Mouse (Mus musculus): ENCODE results near the gene Gm17482.
"Not testable (repeated sequence)": the region's sequence is repeated elsewhere in the genome, so short reads cannot be mapped to it uniquely, and the experiment has no call there.

The Gm17482 gene

DNA sequence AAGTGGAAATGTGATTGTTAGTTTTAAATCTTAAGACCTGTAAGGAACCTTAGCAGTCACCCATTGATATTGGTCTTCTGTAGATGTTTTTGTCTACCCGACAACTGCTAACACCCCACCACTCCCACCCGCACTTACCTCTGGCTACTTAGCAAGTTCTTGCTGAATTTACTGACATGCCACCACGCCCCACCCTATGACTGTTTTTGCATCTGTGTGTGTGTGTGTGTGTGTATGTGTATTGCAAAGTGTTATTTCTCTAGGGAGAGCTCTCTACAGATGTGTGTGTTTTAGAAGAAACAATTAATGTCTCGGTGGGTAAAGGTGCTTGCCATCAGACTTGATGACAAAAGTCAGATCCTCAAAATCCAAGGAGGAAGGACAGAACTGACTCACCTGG lies at the start of gene Gm17482:
Gene Gm17482 (plus strand): TSS at position 301 of the 400 bp plus-strand sequence.
- DNase-seq = no peak

DNA sequence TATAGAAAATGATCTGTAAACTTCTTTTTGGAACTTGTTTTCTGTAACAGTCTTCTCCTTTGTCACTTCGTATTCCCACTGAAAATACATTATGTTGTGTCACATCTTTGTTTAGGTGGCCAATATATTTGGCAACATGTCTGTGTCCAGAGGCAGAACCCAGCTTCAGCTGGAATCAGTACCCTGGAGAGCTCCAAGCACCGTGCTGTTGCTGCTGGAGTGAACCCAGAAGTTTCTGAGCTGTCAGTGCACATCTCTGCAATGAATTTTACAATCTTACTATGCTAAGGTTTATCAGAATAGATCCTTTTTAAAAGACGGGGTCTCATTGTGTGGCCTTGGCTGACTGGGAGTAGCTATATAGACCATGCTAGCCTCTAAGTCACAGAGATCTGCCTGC lies 48.3 kb upstream of the Gm17482 start:
- peak in 1 of 2 experiments; percentile 2 for DNase-seq

DNA sequence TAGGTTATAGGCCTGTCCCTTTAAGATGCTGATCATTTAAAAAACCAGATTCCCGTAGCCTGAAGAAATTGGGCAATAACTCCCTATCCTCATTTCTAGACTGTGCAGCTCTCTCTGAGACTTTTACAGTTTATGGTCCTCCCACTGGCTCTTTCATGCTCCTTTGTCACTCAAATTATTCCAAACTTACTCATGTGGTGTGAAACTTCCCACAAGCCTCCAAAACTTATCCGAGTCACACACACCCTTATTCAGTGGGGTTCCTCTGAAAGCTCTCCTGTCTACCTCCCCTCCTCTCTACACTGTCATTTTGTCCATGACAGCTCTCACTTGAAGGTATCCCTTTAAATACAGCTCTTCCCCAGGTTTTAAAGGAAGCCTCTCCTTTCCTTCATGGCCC lies 46.0 kb upstream of the Gm17482 start:
- no peak for DNase-seq

DNA sequence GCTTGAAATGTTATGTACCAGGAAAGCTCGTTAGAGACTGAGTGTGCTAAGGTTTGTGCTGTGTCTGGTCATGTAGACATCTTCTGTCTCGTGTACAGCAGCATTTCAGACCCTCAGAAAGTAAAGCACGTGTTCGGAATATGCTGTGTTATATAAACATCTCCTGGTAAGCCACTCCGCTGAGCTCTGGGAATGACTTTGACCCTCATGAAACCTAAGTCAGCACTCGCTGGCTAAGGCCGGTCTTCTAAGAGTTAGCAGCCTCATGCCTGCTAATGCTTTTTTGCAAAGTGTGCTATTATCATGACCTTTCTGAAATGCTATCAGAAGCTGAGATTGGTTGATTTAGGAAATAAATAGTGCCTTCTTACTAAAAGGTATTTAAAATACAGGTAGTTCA lies 36.0 kb upstream of the Gm17482 start:
- DNase-seq = no peak

DNA sequence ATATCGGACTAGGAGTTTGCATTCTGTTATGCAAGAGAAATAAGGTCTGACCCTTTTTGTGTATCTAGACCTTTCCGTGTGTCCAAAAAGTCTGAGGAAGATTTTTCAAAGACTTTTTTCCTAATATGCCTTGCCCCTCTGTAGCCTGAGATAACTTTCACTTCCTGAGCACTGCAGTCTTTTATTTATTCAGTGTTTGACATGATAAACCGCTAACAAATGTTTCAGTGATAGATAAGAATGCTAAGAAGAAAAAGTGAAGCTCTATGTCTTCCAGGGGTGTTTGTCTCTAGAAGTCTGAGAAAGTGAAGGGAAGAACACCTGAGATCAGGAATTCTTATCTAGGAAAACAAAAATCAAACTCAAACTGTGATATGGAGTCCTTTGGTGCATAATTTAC lies 26.4 kb upstream of the Gm17482 start:
- DNase-seq = no peak

DNA sequence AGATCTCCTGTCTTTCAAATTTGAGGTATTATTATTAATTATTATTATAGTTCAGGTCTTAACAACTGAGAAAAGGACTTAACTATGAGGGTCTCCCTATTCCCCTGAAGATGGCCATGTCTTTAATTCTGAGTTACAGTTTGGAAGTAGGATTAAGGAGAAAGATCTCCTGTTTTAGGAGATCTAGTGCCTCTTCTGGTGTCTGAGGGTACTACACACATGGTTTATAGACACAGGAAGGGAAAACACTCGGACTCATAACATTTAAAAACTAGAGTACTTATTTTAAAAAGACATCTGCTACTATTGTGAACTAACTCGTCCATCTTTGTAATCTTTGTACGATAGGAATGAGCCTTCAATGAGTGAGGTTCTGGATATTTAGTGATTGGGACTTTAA lies 24.1 kb upstream of the Gm17482 start:
- no peak for DNase-seq

DNA sequence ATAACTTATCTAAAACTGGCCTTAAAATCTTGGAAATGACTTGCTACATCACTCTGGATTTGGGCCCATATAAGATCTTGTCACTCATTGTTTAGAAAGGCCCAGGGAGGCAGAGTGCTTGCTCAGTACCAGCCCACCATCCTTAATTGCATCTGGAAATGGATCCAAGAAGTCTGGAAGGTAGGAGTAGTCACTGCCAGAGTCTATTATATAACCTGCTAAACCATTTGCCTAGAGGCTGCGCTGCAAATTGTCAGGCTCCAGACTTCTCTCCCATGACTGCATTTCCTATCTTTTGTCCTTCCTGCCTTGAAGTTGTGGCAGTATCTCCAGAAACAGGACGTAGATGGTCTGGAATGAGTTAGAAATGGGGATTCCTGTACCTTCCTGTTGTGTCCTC lies 17.0 kb upstream of the Gm17482 start:
- no peak for DNase-seq

DNA sequence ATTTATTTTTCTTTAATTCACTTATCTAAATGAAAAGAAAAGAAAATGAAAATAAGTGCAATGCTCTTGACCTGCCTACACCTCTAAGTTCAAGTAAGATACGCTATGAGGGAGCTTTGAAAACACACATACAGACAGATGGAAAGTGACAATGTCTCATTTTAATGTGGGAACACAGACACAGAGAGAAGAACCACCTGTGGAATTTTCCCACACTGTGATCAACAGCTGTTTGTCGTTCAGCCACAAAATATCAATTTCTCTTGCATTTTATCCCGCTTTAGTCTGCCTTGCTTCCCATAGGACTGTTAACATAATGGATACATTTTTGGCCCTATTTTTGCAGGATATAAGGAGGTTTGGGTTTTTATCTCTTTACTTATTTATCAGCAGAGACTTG lies 16.3 kb upstream of the Gm17482 start:
- no peak for DNase-seq

DNA sequence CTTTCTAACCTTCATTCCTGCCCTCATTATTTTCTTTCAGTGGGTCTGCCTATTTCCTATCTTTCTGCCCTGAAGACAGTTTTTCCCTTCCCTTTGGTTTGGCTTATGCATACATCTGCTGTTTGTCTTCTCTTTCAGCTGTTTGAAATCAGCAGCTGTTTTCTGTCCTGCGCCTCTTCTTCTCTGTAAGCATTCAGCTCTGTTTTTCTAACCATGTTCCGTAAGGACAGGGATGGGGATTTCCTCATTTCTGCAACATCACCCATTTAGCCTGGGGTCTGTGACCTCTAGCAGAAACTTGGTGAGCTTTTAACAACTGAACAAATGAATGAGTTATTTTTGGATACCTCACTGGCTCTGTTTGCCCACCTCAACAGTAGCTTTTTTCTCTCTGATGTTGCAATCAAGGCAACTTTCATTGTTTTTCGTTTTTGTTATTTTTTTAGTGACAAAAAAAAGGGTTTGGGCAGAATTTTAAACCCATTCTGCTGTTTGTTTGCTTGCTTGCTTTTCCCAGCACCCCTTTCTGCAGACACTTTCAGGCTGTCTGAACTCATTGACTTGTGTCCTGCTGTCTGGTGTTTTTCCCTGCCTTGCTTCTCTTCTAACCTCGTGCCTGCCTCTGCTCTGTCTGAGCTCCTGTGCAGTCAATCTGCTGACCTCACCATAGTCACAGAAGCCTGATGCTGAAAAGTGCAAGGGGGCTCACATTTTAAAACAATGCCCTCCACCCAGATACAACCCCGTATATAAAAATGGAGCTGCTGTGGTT lies 14.8 kb upstream of the Gm17482 start:
- no peak for DNase-seq

DNA sequence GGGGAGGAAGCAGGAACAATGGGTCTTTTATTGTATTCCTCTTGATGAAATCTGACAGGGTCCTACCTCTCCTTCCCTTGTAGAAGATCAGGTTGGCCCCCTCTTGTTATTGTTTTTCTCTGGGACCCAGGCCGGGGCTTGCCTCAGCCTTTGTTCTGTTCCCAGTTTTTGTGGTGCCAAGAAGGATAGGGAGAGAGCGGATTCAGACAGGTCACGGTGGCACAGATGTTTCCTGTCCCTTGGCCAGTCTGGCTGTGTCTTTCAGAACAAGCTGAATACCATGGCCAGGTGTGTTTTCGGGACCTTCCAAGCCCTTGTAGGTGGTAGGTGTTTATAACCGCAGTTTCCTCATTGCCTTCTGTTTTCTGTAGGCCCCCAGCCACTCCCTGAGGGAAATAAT lies 14.0 kb upstream of the Gm17482 start:
- no peak for DNase-seq

DNA sequence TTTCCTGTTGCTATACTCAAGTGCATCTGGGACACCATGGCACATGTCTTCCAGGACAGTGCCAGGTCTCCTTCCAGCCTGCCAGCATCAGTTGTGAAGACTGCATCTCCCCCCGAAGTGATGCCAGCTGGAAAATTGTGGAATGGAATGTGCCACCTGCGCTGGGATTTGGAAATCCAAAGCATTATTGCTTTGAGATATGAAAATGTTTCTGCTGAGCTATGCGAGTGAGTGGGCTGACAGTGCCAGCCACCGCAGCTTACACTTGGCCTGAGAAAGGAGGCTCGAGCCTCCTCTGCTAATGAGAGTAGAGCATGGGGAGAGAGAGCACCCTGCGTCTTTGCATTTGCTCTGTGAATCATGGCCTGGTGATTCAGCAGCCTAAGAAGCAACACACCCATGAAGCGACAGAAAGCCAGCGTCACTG lies 5.9 kb upstream of the Gm17482 start:
- no peak for DNase-seq

DNA sequence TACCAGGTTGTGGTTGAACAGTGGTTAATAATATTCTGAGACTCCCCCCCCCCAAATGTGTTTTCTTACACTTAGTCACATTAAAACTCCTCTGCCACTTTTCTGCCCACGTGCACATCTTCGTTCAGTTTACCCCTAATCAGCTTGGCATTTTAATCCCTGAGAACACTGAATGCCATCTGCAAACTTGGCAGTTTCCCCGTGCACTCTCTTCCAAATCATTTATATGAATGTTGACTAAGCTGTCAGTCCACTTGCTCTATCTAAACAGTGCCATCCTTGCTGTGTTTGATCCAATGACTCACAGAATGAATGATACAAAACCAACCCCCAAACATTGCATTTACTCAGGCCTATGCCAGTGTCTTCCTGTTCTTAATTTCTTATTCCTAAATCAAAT lies 1.6 kb upstream of the Gm17482 start:
- DNase-seq = no peak

DNA sequence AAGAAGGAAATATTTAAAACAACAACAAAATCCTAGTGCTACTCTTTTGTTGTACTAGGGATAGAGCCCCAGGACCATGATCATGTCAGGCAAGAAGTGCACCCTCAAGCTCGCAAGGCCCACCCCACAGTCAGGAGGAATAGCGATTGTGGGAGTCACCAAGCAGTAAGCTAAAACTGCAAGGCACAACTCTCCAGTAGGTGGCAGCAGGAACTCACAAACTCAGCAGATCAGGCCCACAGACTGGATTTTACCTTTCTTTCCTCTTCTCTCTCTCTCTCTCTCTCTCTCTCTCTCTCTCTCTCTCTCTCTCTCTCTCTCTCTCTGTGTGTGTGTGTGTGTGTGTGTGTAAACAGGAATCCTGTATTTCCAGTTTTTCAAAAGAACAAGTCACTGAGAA lies 386 bp downstream of the Gm17482 start:
- peak in 1 of 2 experiments; percentile 58 for DNase-seq

DNA sequence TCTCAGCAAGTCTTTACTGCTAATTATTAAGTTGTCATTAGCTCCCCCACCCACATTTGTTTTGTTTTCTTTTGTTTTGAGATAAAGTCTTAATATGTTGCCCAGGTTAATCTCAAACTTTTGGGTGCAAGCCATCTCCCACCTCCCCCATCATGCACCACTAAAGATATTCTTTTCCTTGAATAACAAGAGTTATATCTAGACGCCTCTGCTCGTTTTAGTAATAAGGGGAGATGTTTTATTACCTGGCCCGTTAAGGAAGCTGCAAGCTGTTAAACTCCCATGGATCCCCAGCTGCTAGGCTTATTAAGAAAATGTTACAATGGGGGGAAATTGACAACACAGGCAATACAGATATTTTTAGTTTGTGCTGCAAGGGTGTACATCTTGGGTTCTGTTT lies 3.4 kb downstream of the Gm17482 start:
- no peak for DNase-seq

DNA sequence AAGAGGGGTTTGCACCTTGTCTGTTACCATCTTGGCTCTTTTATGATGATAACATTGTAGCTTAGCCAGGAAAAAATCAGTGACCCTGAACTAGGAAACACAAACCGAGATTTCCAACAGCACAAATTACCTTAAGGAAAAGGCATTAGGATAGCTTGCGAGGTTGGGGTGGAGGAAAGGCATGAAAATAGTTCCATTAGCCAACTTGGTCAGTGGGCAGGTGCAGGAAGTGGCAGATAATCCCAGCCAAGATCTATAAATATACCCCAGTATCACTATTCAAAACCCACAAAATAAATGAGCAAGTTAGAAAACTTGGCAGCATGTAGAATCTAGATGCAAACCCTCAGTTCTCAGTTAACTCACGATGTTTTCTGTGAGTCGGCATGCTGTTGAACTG lies 4.7 kb downstream of the Gm17482 start:
- DNase-seq = no peak

DNA sequence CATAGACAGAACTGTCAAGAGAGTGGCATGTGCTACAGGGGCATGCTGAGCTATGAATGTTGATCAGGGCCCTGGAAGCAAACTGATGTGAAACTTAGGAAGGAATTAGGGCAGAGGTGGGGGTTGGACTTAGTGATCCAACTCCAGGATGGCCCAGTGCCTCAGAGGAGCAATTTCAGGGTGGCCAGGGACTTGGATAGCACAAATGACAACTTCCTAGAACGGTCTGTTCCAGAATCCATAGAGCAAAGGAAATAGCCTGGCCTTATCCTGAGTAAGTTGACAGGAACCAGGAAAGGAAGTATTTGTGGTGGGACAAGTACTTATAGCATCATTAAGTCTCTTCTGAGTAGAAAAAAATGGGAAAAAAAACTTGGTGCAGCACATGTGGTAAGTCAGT lies 5.4 kb downstream of the Gm17482 start:
- no peak for DNase-seq

DNA sequence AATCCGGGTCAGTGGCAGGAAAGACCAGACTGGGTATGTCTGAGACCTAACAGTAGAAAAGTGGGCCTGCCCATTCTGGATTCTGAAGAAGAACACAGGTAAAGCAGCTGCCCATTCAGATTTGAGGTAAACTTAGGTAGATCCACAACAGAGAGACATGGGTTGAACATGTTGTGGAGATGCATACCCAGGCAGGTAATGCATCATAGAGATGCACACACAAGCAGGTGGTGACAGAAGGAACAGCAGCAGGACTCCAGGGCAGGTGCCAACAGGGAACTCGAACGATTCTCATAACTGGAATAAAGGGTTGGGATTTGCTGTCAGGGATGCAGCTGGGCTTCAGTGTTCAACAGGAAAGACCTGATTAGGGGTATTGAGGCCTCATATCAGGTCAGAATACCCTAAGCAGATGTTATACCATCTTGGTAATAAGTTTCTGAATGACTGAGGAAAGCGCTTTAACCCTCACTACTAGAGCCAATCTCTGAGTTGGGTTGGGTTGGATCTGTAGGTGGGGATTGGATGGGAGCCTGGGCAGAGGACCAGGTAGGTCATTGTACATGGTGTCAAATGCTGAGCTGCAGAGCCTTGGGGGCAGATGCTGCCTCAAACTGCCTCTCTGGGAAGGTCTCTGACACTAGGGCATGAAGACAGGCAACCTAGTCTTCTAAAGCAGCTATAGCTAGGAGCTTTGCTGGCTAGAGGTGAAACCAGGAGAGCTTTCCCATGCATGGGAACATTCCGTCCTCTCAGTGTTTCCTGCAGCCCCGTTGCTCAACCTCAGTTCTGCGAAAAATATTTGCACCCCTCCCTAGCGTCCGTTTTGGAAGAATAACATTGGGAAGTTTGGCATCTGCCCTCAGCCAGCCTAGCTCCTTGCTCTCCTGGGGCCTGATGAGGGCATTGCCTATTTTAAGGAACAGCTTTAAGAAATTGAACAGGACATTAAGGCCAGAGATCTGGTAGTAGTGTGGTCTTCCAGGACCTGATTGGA lies 11.2 kb downstream of the Gm17482 start:
- no peak for DNase-seq

DNA sequence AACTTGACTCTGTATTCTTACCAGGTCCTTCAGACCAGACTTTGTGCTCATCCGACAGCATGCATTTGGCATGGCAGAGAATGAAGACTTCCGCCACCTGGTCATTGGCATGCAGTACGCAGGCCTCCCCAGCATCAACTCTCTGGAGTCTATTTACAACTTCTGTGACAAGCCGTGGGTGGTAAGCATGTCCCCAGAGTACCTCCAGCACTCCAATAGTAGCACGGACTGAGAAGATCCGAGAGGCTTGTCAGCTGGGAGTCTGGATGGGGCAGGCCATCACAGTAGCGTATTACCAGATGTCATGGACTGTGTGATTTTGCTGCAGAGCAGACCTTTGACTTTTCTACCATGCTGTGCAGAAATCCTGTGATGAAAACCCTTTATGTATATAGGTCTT lies 12.2 kb downstream of the Gm17482 start:
- no peak for DNase-seq

DNA sequence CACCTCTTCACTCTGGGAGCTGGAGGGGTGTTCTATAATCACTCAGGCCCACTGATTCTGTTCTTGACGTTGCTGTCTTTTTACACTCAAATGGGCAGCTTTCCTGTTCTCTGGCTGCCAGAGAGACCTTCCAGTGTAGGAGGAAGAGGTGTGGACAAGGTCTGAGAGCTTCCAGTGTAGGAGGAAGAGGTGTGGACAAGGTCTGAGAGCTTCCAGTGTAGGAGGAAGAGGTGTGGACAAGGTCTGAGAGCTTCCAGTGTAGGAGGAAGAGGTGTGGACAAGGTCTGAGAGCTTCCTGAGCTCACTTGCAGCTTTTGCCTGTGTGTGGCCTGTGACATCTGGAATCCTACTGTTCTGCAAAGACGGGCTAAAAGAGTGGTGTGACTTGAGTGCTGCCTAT lies 13.3 kb downstream of the Gm17482 start:
- DNase-seq = not testable (repeated sequence)

DNA sequence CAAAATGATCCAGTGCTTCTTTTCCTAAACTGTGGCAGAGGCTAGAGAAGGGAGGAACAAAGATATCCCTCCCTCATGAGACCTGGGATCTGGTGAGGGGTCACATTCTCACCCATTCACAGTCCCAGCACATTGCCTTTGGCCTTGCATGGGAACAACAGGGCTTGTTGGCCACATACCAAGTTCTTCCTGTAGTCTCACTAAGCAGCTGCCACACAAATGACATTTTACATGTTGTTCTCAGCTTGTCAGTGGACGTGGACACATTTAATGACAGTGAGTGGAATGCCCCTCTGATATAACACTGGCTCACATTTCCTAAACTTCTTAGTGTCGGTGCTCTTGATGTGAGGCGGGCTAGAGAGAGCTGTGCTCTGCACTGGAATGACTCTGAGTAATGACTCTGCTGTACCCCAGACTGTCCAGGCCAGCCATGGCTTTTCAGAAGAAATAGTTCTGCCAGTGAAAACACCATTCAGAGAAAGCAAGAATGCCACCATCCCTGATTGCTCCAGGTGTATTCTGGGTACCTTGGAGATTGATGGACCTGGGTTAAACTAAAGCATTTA lies 14.1 kb downstream of the Gm17482 start:
- no peak for DNase-seq

DNA sequence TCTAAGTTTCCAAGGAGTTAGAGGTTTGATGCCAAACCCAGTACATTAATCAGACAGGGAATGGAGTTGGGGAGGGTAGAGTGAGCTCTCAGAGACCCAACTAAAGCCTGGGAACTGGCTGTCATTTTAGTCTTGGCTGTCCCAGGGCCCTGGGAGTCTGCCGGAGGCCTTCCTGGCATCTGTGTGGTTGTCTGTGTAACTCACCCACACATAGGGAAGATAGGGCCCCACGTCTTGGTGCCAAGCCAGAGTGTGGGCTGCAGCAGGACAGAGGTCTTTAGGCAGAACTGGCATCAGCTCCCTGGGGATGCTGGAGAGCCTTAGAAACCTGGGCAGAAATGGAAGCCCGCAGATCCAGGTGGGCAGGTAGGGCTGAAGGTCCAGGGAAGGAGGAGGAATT lies 14.8 kb downstream of the Gm17482 start:
- DNase-seq = no peak

DNA sequence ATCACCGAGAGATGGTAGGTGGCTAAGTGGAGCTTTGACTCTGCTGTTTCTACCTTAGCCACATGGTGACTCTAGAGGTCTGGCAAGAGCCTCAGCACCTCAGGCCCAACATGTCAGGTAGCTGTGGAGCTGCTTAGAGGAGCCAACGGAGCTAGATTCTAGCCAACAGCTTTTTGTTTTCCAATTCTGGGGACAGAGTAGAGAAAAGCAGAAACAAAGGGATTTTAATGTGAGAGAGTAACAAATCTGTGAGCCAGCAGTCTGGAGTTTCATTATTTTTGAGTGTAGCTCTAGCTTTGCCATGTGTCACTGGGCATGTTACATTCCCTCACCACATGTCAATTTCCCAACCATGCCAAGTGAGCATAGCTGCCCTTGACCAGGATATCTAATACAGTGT lies 17.1 kb downstream of the Gm17482 start:
- no peak for DNase-seq

DNA sequence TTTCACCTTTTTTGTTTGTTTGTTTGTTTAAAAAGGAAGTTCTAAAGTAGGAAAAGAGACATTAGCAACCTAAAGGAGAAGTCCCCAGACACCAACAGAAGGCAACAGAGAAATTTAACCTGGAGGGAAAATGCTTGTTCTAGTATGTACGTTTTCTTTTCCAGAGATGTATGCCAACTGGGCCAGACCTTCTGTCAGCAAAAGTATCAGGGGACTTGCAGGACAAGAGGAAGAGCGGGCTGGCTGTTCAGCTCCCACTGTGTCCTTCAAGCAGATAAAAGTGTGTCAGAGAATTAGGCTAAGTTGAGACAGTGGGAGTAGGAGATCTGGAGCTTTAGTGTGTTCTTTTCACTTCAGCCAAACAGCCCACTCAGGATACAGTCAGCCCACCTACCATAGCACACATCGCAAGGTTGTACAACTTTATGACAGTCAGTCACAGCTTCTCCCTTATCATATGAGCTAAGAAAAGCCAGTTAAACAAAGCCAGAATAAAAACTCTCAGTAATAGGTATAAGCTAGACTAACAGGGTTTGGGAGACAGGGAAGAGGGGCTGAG lies 18.4 kb downstream of the Gm17482 start:
- no peak for DNase-seq

All from spleen, adult 18-20 months (tissue).